Mouse (Mus musculus): ENCODE measurements at regions not wholly inside any gene's neighbourhood (a gene's known extent, or its start where the extent isn't known, plus 50 kb on each side); places are given as distances from the start of the nearest gene placed in this dataset.

DNA sequence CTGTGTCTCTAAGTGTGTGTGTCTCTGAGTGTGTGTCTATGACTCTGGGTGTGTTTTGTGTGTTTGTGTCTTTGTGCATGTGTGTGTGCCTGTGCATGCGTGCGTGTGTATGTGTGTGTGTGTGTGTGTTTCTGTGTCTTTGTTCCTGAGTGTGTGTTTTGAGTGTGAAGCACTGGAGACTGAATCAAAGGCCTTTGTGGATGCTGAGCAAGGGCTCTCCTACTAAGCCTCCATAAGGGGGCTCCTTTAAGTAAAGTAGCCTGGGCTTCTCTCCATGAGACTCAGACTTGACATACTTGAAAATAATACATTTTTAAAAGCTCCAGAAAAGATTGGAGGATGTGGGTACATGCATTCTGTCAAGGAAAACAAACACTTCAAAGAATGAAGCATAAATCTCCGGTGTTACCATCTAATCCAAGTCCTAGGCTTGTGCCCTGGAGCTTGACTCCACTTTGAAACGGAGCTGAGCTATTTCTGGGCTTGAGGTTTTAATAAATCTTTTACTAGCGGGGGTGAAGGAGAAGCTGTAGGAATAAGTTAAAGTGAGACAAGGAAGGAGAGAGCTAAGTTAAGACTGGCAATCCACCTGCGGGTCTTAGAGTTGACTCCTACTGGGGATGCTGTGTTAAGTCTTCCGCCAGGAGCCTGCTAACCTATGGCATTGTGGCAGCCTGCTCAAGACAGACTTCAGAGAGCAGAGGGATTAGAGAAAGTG, 73.8 kb upstream of the Il15 start:
- DNase-seq (ENCODE audit: low spot score in 2 of 2), result no peak

DNA sequence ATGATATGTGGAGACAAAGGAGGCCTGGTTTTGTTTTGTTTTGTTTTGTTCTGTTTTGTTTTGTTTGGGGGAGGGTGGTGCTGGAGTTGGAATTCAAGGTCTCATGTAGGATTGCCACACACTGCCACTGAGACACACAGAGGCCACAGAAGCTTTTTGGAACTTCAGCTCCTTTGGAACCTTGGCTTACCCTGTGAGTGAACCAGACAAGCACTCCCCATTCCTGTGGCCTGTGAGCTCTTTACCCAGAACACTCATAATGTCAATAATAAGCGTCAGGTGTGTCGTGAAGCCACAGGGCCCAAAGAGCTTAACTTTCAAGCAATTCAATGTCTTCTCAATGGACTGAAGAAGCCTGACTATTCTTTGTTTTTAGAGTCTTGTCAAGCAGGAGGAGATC, 70.2 kb upstream of the Il15 start:
- DNase-seq (ENCODE audit: low spot score in 2 of 2), result no peak

DNA sequence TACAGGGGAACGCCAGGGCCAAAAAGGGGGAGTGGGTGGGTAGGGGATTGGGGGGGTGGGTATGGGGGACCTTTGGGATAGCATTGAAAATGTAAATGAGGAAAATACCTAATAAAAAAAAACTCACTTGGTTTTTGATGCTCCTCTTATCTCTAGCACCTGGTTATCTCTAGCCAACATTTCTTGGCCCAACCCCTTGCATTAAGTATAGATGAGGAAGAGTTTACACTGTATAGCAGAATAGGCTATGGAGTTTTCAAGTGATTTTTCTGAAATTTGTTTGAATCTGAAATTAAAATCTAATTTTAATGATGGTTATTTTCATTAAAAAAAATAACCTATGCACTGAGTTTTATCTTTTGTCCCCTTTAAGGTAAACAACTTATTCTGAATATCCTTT, 68.8 kb upstream of the Il15 start:
- no peak for DNase-seq (ENCODE audit: low spot score in 2 of 2)

DNA sequence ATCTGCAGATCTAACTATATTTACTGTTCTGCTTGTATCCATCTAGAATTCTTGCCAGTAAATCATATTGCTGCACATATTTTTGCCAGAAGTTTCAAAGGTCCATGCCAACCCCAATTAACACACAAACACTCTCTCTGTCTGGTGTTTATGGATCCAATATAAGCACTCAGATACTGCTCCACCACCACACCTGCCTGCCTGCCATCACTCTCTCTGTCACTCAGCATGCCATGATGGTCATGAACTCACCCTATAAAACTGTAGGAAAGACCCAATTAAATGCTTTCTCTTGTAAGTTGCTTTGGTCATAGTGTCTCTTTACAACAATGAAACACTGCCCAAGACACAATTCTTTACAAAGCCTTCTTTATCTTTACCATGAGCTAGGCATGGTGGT, 66.8 kb upstream of the Il15 start:
- no peak for DNase-seq (ENCODE audit: low spot score in 2 of 2)

DNA sequence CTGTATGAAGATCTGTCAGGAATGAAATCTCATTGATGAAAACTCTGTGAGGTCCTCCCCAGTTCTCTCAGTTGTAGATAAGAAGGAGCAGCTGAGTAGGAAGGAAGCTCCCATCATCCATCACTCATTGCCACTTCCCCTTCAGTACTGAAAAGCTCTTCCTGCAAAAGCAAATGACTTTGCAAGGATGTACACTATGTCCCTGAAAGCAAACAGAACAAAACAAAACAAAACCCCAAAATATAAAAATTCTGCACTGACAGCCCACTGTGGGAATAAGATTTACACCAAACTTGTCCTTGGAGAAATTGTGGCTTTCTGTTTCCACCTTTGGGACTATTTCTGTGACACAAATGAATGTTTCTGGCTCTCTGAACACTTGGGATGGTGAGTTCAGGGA, 59.8 kb upstream of the Il15 start:
- no peak for DNase-seq (ENCODE audit: low spot score in 2 of 2)

DNA sequence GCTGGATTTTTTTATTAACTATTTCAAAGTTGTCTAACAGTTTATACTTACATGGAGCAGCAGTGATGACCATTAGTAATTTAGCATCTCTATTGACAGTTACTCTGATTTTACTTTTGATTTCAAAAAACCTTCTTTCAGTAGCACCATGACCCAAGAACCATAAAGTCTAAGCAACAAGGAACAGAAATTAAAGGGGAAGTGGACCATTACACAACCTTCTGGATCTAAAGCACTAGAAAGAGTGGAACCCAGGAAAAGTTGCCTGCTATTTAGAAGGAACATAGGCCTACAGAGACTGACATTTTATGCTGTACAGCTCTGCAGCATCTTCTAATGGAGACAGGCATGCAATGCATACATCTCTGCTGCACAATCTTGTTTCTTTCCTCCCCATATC, 56.0 kb upstream of the Il15 start:
- DNase-seq (ENCODE audit: low spot score in 2 of 2), result no peak

DNA sequence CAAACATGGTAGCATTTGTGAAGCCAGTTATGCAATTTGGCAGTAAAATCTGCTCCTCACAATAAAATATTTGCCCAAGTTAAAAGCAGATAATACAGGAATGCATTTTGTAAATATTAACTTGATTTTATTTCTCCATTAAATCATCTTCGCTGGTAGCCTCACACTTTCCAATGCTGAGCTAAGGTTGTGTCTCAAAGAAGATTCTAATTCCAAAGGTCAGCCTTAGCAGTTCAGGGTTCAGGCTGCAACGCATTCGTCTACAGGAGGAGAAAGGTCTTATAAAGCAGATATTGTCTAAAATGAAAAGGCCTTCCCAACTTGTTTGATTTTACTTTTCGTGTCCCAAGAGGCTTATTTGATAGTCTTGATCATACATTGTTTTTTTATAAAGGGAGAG, 51.0 kb upstream of the Il15 start:
- DNase-seq (ENCODE audit: low spot score in 2 of 2), result no peak

All from gastrocnemius, adult 8-10 months (tissue).